Mouse (Mus musculus): Measurements from ENCODE around the gene Cyb561d2. TPM values are rescaled to one million over a fixed set of nuclear protein-coding genes. Genes with fewer than 3 reads are reported as not detected.

The Cyb561d2 gene
- total and polyA plus RNA-seq, 3 experiments, result 37.8 to 38.1 TPM; not detected in 1

DNA sequence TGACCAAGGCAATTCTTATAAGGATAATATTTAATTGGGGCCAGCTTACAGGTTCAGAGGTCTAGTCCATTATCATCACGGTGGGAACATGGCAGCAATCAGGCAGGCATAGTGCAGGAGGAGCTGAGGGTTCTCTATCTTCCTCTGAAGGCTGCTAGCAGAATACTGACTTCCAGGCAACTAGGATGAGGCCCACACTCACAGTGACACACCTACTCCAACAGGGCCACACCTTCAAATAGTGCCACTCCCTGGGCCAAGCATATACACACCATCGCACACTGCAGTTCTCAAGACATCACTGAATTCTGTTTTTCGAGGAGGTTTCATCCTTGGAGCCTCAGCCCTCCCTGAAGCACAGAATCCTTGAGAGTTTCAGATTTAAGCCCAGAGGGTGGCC lies 45.6 kb downstream of the Cyb561d2 start:
- no peaks in the 10 kb centered on the region for H3K4me1 ChIP-seq (ENCODE audit: control insufficient read depth in 1 of 2, insufficient read depth in 2 of 2, low read length in 2 of 2)
- TF ChIP-seq POLR2AphosphoS2 (IDR thresholded peaks at IDR 0.05; ENCODE audit: low read length) (no peak), ZC3H11A (IDR thresholded peaks at IDR 0.05; ENCODE audit: low read depth, low read length) (no peak), CHD2 (IDR thresholded peaks at IDR 0.05; ENCODE audit: low read length) (no peak), BHLHE40 (IDR thresholded peaks at IDR 0.05; ENCODE audit: borderline replicate concordance, low read depth, low read length) (no peak), USF2 (IDR thresholded peaks at IDR 0.05; ENCODE audit: borderline replicate concordance in 1 of 2, insufficient read depth in 1 of 2, low read depth in 1 of 2, low read length in 2 of 2) (no peak), CHD1 (IDR thresholded peaks at IDR 0.05; ENCODE audit: low read depth, low read length) (no peak), MXI1 (IDR thresholded peaks at IDR 0.05; ENCODE audit: low read depth, low read length) (no peak), E2F4 (IDR thresholded peaks at IDR 0.05; ENCODE audit: borderline replicate concordance, low read depth, low read length) (no peak), POLR2AphosphoS5 (IDR thresholded peaks at IDR 0.05; ENCODE audit: borderline replicate concordance, low read depth, low read length) (no peak), SMC3 (IDR thresholded peaks at IDR 0.05; ENCODE audit: low read depth, low read length) (no peak), ZMIZ1 (IDR thresholded peaks at IDR 0.05; ENCODE audit: low read depth, low read length) (no peak), KAT2A (conservative IDR thresholded peaks at IDR 0.05; ENCODE audit: low read depth, low read length) (no peak)
- H3K27me3 ChIP-seq (ENCODE audit: control insufficient read depth in 1 of 2, insufficient read depth in 2 of 2, low read length in 2 of 2), result peaks cover 3 to 5% of the 10 kb centered on the region in 2 experiments; a peak in 2 of 4 replicates
- no peak overlapping the region for H3K9ac ChIP-seq (ENCODE audit: control insufficient read depth, low read depth, low read length, poor library complexity, severe bottlenecking)
- no peak for DNase-seq (ENCODE audit: low read depth, low spot score)
- no peak overlapping the region for H3K4me3 ChIP-seq (ENCODE audit: control insufficient read depth in 1 of 2, insufficient read depth in 1 of 2, low read depth in 2 of 2, low read length in 2 of 2)
- no peaks in the 10 kb centered on the region for H3K9me3 ChIP-seq (replicated peaks; ENCODE audit: insufficient read depth, low read length)
- no peak overlapping the region for H3K27ac ChIP-seq (ENCODE audit: control insufficient read depth, low read depth, low read length)
- H3K36me3 ChIP-seq (ENCODE audit: control insufficient read depth in 1 of 2, insufficient read depth in 2 of 2, low read length in 2 of 2), result no peaks in the 10 kb centered on the region
- no peaks in the 10 kb centered on the region for H3K79me2 ChIP-seq (ENCODE audit: control insufficient read depth, insufficient read depth, low read length, poor library complexity)

DNA sequence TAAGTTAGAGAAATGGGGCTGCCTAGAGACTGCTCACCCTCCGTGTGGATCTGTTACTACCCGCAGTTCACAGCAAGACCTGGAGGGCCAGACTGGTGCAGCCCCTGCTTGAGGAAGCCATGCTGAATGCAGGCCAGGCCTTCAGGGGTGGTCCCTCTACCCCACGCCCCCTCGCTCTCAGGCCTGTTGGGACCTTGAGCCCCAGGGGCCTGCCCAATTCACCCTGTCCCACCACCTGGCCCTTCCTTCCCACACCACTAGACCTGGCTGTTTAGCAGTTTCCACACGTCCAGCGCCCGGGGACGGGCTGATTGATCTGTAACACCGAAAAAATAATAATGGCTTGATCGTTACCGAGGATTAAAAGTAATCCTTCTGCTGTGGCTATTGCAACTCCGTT lies 47.8 kb downstream of the Cyb561d2 start:
- no peaks in the 10 kb centered on the region for H3K9me3 ChIP-seq (replicated peaks; ENCODE audit: insufficient read depth, low read length)
- H3K27ac ChIP-seq (ENCODE audit: control insufficient read depth, low read depth, low read length), result no peak overlapping the region
- H3K79me2 ChIP-seq (ENCODE audit: control insufficient read depth, insufficient read depth, low read length, poor library complexity), result no peaks in the 10 kb centered on the region
- peaks cover 0 to 6% of the 10 kb centered on the region in 2 experiments; a peak in 2 of 4 replicates for H3K4me1 ChIP-seq (ENCODE audit: control insufficient read depth in 1 of 2, insufficient read depth in 2 of 2, low read length in 2 of 2)
- H3K4me3 ChIP-seq (ENCODE audit: control insufficient read depth in 1 of 2, insufficient read depth in 1 of 2, low read depth in 2 of 2, low read length in 2 of 2), result no peak overlapping the region
- no peak for DNase-seq (ENCODE audit: low read depth, low spot score)
- no peak for TF ChIP-seq RCOR1 (IDR thresholded peaks at IDR 0.05; ENCODE audit: low read depth, low read length)
- TF ChIP-seq USF1 (IDR thresholded peaks at IDR 0.05; ENCODE audit: low read depth, low read length), result no peak
- TF ChIP-seq HCFC1 (IDR thresholded peaks at IDR 0.05; ENCODE audit: low read depth, low read length), result no peak
- no peak for TF ChIP-seq MAFK (IDR thresholded peaks at IDR 0.05; ENCODE audit: borderline replicate concordance, low read depth, low read length)
- TF ChIP-seq TBP (IDR thresholded peaks at IDR 0.05; ENCODE audit: low read depth, low read length), result no peak
- no peak for TF ChIP-seq NRF1 (IDR thresholded peaks at IDR 0.05; ENCODE audit: insufficient read depth, low read depth, low read length, poor library complexity, severe bottlenecking)
- TF ChIP-seq CHD1 (IDR thresholded peaks at IDR 0.05; ENCODE audit: low read depth, low read length), result no peak
- no peak for TF ChIP-seq SMC3 (IDR thresholded peaks at IDR 0.05; ENCODE audit: low read depth, low read length)
- TF ChIP-seq MYC (IDR thresholded peaks at IDR 0.05; ENCODE audit: low read depth, low read length), result no peak
- no peak for TF ChIP-seq E2F4 (IDR thresholded peaks at IDR 0.05; ENCODE audit: borderline replicate concordance, low read depth, low read length)
- TF ChIP-seq SIN3A (IDR thresholded peaks at IDR 0.05; ENCODE audit: low read length), result no peak
- no peak for TF ChIP-seq POLR2A (IDR thresholded peaks at IDR 0.05; ENCODE audit: control insufficient read depth in 1 of 2, insufficient read depth in 1 of 2, low read depth in 1 of 2, low read length in 2 of 2, poor library complexity in 1 of 2)
- TF ChIP-seq BHLHE40 (IDR thresholded peaks at IDR 0.05; ENCODE audit: borderline replicate concordance, low read depth, low read length), result no peak
- no peak for TF ChIP-seq GATA1 (IDR thresholded peaks at IDR 0.05; ENCODE audit: low read depth, low read length)
- no peak for TF ChIP-seq ZMIZ1 (IDR thresholded peaks at IDR 0.05; ENCODE audit: low read depth, low read length)
- TF ChIP-seq USF2 (IDR thresholded peaks at IDR 0.05; ENCODE audit: borderline replicate concordance in 1 of 2, insufficient read depth in 1 of 2, low read depth in 1 of 2, low read length in 2 of 2), result no peak
- H3K36me3 ChIP-seq (ENCODE audit: control insufficient read depth in 1 of 2, insufficient read depth in 2 of 2, low read length in 2 of 2), result peaks cover 0 to 4% of the 10 kb centered on the region in 2 experiments; a peak in 1 of 4 replicates
- H3K27me3 ChIP-seq (ENCODE audit: control insufficient read depth in 1 of 2, insufficient read depth in 2 of 2, low read length in 2 of 2), result peaks cover 0 to 2% of the 10 kb centered on the region in 2 experiments; a peak in 2 of 4 replicates
- no peak overlapping the region for H3K9ac ChIP-seq (ENCODE audit: control insufficient read depth, low read depth, low read length, poor library complexity, severe bottlenecking)

All from MEL (cell line).